Mouse (Mus musculus) layer of hippocampus, adult 2 months (tissue): Measurements from ENCODE around the gene Kptn. TPM values are rescaled to one million over a fixed set of nuclear protein-coding genes. Genes with fewer than 3 reads are reported as not detected.

Experiments used
- DNase-seq, 2 experiments: peaks; one replicate each; pipeline ENCODE4 v3.0.0; 2022; ENCODE audit warnings: low spot score in 2 of 2
- H3K27ac ChIP-seq: fragments of 200-600 bp; 2 replicates; pipeline ENCODE4 v1.8.1; 2022
- H3K4me3 ChIP-seq: fragments of 200-600 bp; 2 replicates; pipeline ENCODE4 v1.8.1; 2022; ENCODE audit warnings: mild to moderate bottlenecking
- CTCF ChIP-seq: fragments of 200-600 bp; conservative IDR thresholded peaks from 2 replicates; pipeline ENCODE4 v1.8.1; 2022; ENCODE audit warnings: antibody characterized with exemption, mild to moderate bottlenecking, moderate library complexity
- total RNA-seq, 2 experiments: library from RNA; stranded (reverse); gene quantifications; 2 replicates each; pipeline ENCODE4 v1.2.3; 2021

Gene Kptn
- total RNA-seq, 2 experiments from 2014 or later, result 39.4 to 47.0 TPM

GRCm38 (mm10) chr7:16155132-16155872 is 35.6 kb downstream of the Kptn start:
- H3K27ac ChIP-seq, result peak overlapping the region; percentile 72
- H3K4me3 ChIP-seq, result no peak overlapping the region
- DNase-seq, result no peak
- TF ChIP-seq CTCF, result no peak

- no peak for TF ChIP-seq CTCF
- Histone ChIP-seq H3K4me3 (no peak overlapping the region), H3K27ac (peak overlapping the region; percentile 68)
- no peak for DNase-seq
These were observed 36.5 kb downstream of the Kptn start for GRCm38 (mm10) chr7:16156105-16156714.

- no peak for DNase-seq
- Histone ChIP-seq H3K27ac (peak overlapping the region; percentile 28; the same call in 1 of the 2 replicates), H3K4me3 (no peak overlapping the region)
- no peak for TF ChIP-seq CTCF
These were observed 39.0 kb downstream of the Kptn start for GRCm38 (mm10) chr7:16158735-16159134.

- TF ChIP-seq CTCF, result no peak
- Histone ChIP-seq H3K27ac (no peak overlapping the region), H3K4me3 (no peak overlapping the region)
- peak in 1 of 2 experiments; percentile 62 for DNase-seq
These were observed 41.0 kb downstream of the Kptn start for GRCm38 (mm10) chr7:16160702-16161101.

- DNase-seq, result no peak
- Histone ChIP-seq H3K27ac (peak overlapping the region; percentile 53; the same call in 1 of the 2 replicates), H3K4me3 (no peak overlapping the region)
- TF ChIP-seq CTCF, result peak; percentile 61
These were observed 41.6 kb downstream of the Kptn start for GRCm38 (mm10) chr7:16161302-16161701.

GRCm38 (mm10) chr7:16162036-16162435 is 42.3 kb downstream of the Kptn start:
- Histone ChIP-seq H3K27ac (peak overlapping the region; percentile 53; the same call in 1 of the 2 replicates), H3K4me3 (no peak overlapping the region)
- no peak for TF ChIP-seq CTCF
- DNase-seq, result no peak

GRCm38 (mm10) chr7:16172141-16172581 is 52.5 kb downstream of the Kptn start:
- Histone ChIP-seq H3K27ac (no peak overlapping the region), H3K4me3 (no peak overlapping the region)
- no peak for DNase-seq
- no peak for TF ChIP-seq CTCF

- no peak for DNase-seq
- TF ChIP-seq CTCF, result no peak
- H3K4me3 ChIP-seq, result no peak overlapping the region
- H3K27ac ChIP-seq, result no peak overlapping the region
These were observed 53.0 kb downstream of the Kptn start for GRCm38 (mm10) chr7:16172586-16173140.

- no peak overlapping the region for H3K4me3 ChIP-seq
- TF ChIP-seq CTCF, result no peak
- DNase-seq, result no peak
- no peak overlapping the region for H3K27ac ChIP-seq
These were observed 53.5 kb downstream of the Kptn start for GRCm38 (mm10) chr7:16173146-16173545.

- TF ChIP-seq CTCF, result peak; percentile 76
- peak within 1 kb of the TSS; percentile 87 for H3K4me3 ChIP-seq
- peak within 1 kb of the TSS; percentile 91 for H3K27ac ChIP-seq
- DNase-seq, result peak; percentile 46 to 63
These were observed 55.2 kb downstream of the Kptn start, which contains the start of gene Meis3 for GRCm38 (mm10) chr7:16174597-16175541. Meis3 (plus strand) TSS chr7:16175090.

GRCm38 (mm10) chr7:16175542-16175931 is 55.8 kb downstream of the Kptn start:
- H3K4me3 ChIP-seq, result peak overlapping the region; percentile 87
- no peak for TF ChIP-seq CTCF
- peak overlapping the region; percentile 91 for H3K27ac ChIP-seq
- DNase-seq, result no peak

Other genes with a start within 250 kb of the Kptn start
- not detected for gene Crx, start 239.9 kb upstream of the Kptn start, total RNA-seq
- not detected for gene Crxos, start 237.3 kb upstream of the Kptn start, total RNA-seq
- gene Selenow, start 197.5 kb upstream of the Kptn start, total RNA-seq, result 1,000 to 10,000 TPM; 1,462 to 1,494 TPM
- gene Nop53, start 173.8 kb upstream of the Kptn start, total RNA-seq, result 100 to 1,000 TPM; 115 to 121 TPM
- gene Ehd2, start 152.3 kb upstream of the Kptn start, total RNA-seq, result 1 to 10 TPM; 6.7 to 7.3 TPM
- gene Bicra, start 72.0 kb upstream of the Kptn start, total RNA-seq, result 10 to 100 TPM; 20.8 to 22.8 TPM
- gene Zfp541, start 58.1 kb upstream of the Kptn start, total RNA-seq, result 1 to 10 TPM in 1 of 2 experiments, under 1 TPM in 1; 0.59 to 1.1 TPM
- gene Napa, start 21.4 kb upstream of the Kptn start, total RNA-seq, result 100 to 1,000 TPM; 309 to 325 TPM
- gene Slc8a2, start 9.9 kb downstream of the Kptn start, total RNA-seq, result 100 to 1,000 TPM; 305 to 320 TPM
- gene Meis3, start 55.2 kb downstream of the Kptn start, total RNA-seq, result 10 to 100 TPM; 37.3 to 38.6 TPM
- 10 to 100 TPM; 12.3 to 12.4 TPM for gene Dhx34, start 102.1 kb downstream of the Kptn start, total RNA-seq
- under 1 TPM; 0.39 to 0.59 TPM for gene C5ar2, start 124.3 kb downstream of the Kptn start, total RNA-seq
- gene C5ar1, start 139.6 kb downstream of the Kptn start, total RNA-seq, result 1 to 10 TPM in 1 of 2 experiments, under 1 TPM in 1; 0.90 to 2.6 TPM
- 10 to 100 TPM; 32.0 to 35.5 TPM for gene Inafm1, start 153.7 kb downstream of the Kptn start, total RNA-seq
- 10 to 100 TPM; 79.7 to 81.0 TPM for gene Ccdc9, start 166.9 kb downstream of the Kptn start, total RNA-seq
- 10 to 100 TPM; 12.5 to 14.9 TPM for gene Bbc3, start 188.5 kb downstream of the Kptn start, total RNA-seq